Mouse (Mus musculus): Measurements from ENCODE around the gene Egr2. TPM values are rescaled to one million over a fixed set of nuclear protein-coding genes. Genes with fewer than 3 reads are reported as not detected.
A peak's percentile ranks its signal among the peaks of the same experiment; 100 is the strongest.

Egr2 gene
- polyA plus RNA-seq, 1 experiment from 2014 or later, result 0.57 TPM

- WGBS, result 24% methylated on average over 19 of the region's 19 CpGs
- no peak overlapping the region for H3K27ac ChIP-seq
- H3K27me3 ChIP-seq, result peaks cover 60% of the 10 kb centered on the region
- ATAC-seq (ENCODE audit: borderline replicate concordance, extremely low read depth, low FRiP score, low TSS enrichment), result no peak
- no peak overlapping the region for H3K4me3 ChIP-seq
- no peak overlapping the region for H3K4me2 ChIP-seq
- no peak overlapping the region for H3K9ac ChIP-seq
- peaks cover 28% of the 10 kb centered on the region for H3K4me1 ChIP-seq
- H3K36me3 ChIP-seq, result no peaks in the 10 kb centered on the region
- no peaks in the 10 kb centered on the region for H3K9me3 ChIP-seq
These were observed 5.3 kb downstream of the Egr2 start for GRCm38 (mm10) chr10:67540591-67540990.

- ATAC-seq (ENCODE audit: borderline replicate concordance, extremely low read depth, low FRiP score, low TSS enrichment), result peak; percentile 1; the same call in 1 of the 2 replicates
- Histone ChIP-seq H3K9me3 (no peaks in the 10 kb centered on the region), H3K4me1 (peaks cover 30% of the 10 kb centered on the region), H3K27ac (peak overlapping the region; percentile 93; the same call in 1 of the 2 replicates), H3K4me3 (peak overlapping the region; percentile 81), H3K4me2 (peak overlapping the region; percentile 91), H3K9ac (peak overlapping the region; percentile 87), H3K27me3 (0 out of 2 replicates have a peak, but pooled peaks cover 2% of the 10 kb centered on the region), H3K36me3 (no peaks in the 10 kb centered on the region)
- WGBS, result 0% methylated on average over 20 of the region's 20 CpGs
These were observed 12.6 kb downstream of the Egr2 start for GRCm38 (mm10) chr10:67547850-67548260.

GRCm38 (mm10) chr10:67548261-67548854 is 13.1 kb downstream of the Egr2 start:
- H3K4me2 ChIP-seq, result peak overlapping the region; percentile 91
- peak overlapping the region; percentile 81 for H3K4me3 ChIP-seq
- no peaks in the 10 kb centered on the region for H3K9me3 ChIP-seq
- H3K36me3 ChIP-seq, result no peaks in the 10 kb centered on the region
- no peaks in the 10 kb centered on the region for H3K27me3 ChIP-seq
- H3K4me1 ChIP-seq, result peaks cover 30% of the 10 kb centered on the region
- peak overlapping the region; percentile 93 for H3K27ac ChIP-seq
- WGBS, result under 1% methylated on average over 72 of the region's 73 CpGs
- peak; percentile 57 for ATAC-seq (ENCODE audit: borderline replicate concordance, extremely low read depth, low FRiP score, low TSS enrichment)
- H3K9ac ChIP-seq, result peak overlapping the region; percentile 87

GRCm38 (mm10) chr10:67548877-67549731 is 13.8 kb downstream of the Egr2 start, which contains the start of gene Ado:
Gene Ado, minus strand, starts transcription at chr10:67548955.
- Histone ChIP-seq H3K4me3 (peak within 1 kb of the TSS; percentile 81), H3K36me3 (no peaks in the 10 kb centered on the region), H3K4me1 (peaks cover 30% of the 10 kb centered on the region), H3K27me3 (no peaks in the 10 kb centered on the region), H3K27ac (peak within 1 kb of the TSS; percentile 93), H3K9ac (peak within 1 kb of the TSS; percentile 87), H3K4me2 (peak within 1 kb of the TSS; percentile 91), H3K9me3 (no peaks in the 10 kb centered on the region)
- whole genome bisulfite sequencing, result under 1% methylated on average over 78 of the region's 79 CpGs
- peak; percentile 93 for ATAC-seq (ENCODE audit: borderline replicate concordance, extremely low read depth, low FRiP score, low TSS enrichment)

- no peaks in the 10 kb centered on the region for H3K27me3 ChIP-seq
- no peak overlapping the region for H3K4me3 ChIP-seq
- no peaks in the 10 kb centered on the region for H3K9me3 ChIP-seq
- H3K27ac ChIP-seq, result no peak overlapping the region
- 74% methylated on average over 4 of the region's 4 CpGs for WGBS
- no peak for ATAC-seq (ENCODE audit: borderline replicate concordance, extremely low read depth, low FRiP score, low TSS enrichment)
- H3K4me1 ChIP-seq, result no peaks in the 10 kb centered on the region
- H3K9ac ChIP-seq, result no peak overlapping the region
- H3K4me2 ChIP-seq, result no peak overlapping the region
- no peaks in the 10 kb centered on the region for H3K36me3 ChIP-seq
These were observed 22.8 kb downstream of the Egr2 start for GRCm38 (mm10) chr10:67558053-67558452.

- Histone ChIP-seq H3K36me3 (no peaks in the 10 kb centered on the region), H3K9ac (no peak overlapping the region), H3K4me3 (no peak overlapping the region), H3K27me3 (no peaks in the 10 kb centered on the region), H3K4me1 (no peaks in the 10 kb centered on the region), H3K27ac (no peak overlapping the region), H3K4me2 (no peak overlapping the region), H3K9me3 (no peaks in the 10 kb centered on the region)
- ATAC-seq (ENCODE audit: borderline replicate concordance, extremely low read depth, low FRiP score, low TSS enrichment), result no peak
- 64% methylated on average over 13 of the region's 13 CpGs for WGBS
These were observed 24.6 kb downstream of the Egr2 start for GRCm38 (mm10) chr10:67559765-67560394.

- 61% methylated on average over 1 of the region's 1 CpGs for WGBS
- no peak overlapping the region for H3K4me3 ChIP-seq
- ATAC-seq (ENCODE audit: borderline replicate concordance, extremely low read depth, low FRiP score, low TSS enrichment), result no peak
- no peaks in the 10 kb centered on the region for H3K27me3 ChIP-seq
- H3K4me1 ChIP-seq, result no peaks in the 10 kb centered on the region
- no peaks in the 10 kb centered on the region for H3K36me3 ChIP-seq
- H3K9me3 ChIP-seq, result no peaks in the 10 kb centered on the region
- H3K9ac ChIP-seq, result no peak overlapping the region
- H3K27ac ChIP-seq, result no peak overlapping the region
- H3K4me2 ChIP-seq, result no peak overlapping the region
These were observed 25.9 kb downstream of the Egr2 start for GRCm38 (mm10) chr10:67561185-67561584.

- no peak for ATAC-seq (ENCODE audit: borderline replicate concordance, extremely low read depth, low FRiP score, low TSS enrichment)
- no peak overlapping the region for H3K27ac ChIP-seq
- 87% methylated on average over 7 of the region's 7 CpGs for WGBS
- no peaks in the 10 kb centered on the region for H3K36me3 ChIP-seq
- H3K27me3 ChIP-seq, result no peaks in the 10 kb centered on the region
- H3K4me1 ChIP-seq, result no peaks in the 10 kb centered on the region
- H3K9me3 ChIP-seq, result no peaks in the 10 kb centered on the region
- H3K4me2 ChIP-seq, result no peak overlapping the region
- no peak overlapping the region for H3K9ac ChIP-seq
- H3K4me3 ChIP-seq, result no peak overlapping the region
These were observed 29.2 kb downstream of the Egr2 start for GRCm38 (mm10) chr10:67564509-67564908.

GRCm38 (mm10) chr10:67566104-67566503 is 30.8 kb downstream of the Egr2 start:
- no peaks in the 10 kb centered on the region for H3K36me3 ChIP-seq
- ATAC-seq (ENCODE audit: borderline replicate concordance, extremely low read depth, low FRiP score, low TSS enrichment), result no peak
- H3K27me3 ChIP-seq, result no peaks in the 10 kb centered on the region
- WGBS, result 71% methylated on average over 8 of the region's 8 CpGs
- H3K9ac ChIP-seq, result no peak overlapping the region
- no peak overlapping the region for H3K4me2 ChIP-seq
- H3K9me3 ChIP-seq, result no peaks in the 10 kb centered on the region
- no peak overlapping the region for H3K4me3 ChIP-seq
- H3K4me1 ChIP-seq, result no peaks in the 10 kb centered on the region
- H3K27ac ChIP-seq, result no peak overlapping the region

- ATAC-seq (ENCODE audit: borderline replicate concordance, extremely low read depth, low FRiP score, low TSS enrichment), result no peak
- H3K4me1 ChIP-seq, result no peaks in the 10 kb centered on the region
- no peaks in the 10 kb centered on the region for H3K36me3 ChIP-seq
- no peak overlapping the region for H3K9ac ChIP-seq
- H3K4me2 ChIP-seq, result no peak overlapping the region
- 53% methylated on average over 7 of the region's 7 CpGs for WGBS
- H3K4me3 ChIP-seq, result no peak overlapping the region
- H3K27ac ChIP-seq, result no peak overlapping the region
- no peaks in the 10 kb centered on the region for H3K27me3 ChIP-seq
- no peaks in the 10 kb centered on the region for H3K9me3 ChIP-seq
These were observed 34.3 kb downstream of the Egr2 start for GRCm38 (mm10) chr10:67569539-67569938.

- H3K4me1 ChIP-seq, result no peaks in the 10 kb centered on the region
- no peak overlapping the region for H3K27ac ChIP-seq
- 74% methylated on average over 14 of the region's 14 CpGs for WGBS
- H3K36me3 ChIP-seq, result no peaks in the 10 kb centered on the region
- H3K27me3 ChIP-seq, result no peaks in the 10 kb centered on the region
- no peak for ATAC-seq (ENCODE audit: borderline replicate concordance, extremely low read depth, low FRiP score, low TSS enrichment)
- H3K4me3 ChIP-seq, result no peak overlapping the region
- H3K4me2 ChIP-seq, result no peak overlapping the region
- no peaks in the 10 kb centered on the region for H3K9me3 ChIP-seq
- H3K9ac ChIP-seq, result no peak overlapping the region
These were observed 36.2 kb downstream of the Egr2 start for GRCm38 (mm10) chr10:67571443-67571842.

- Histone ChIP-seq H3K9ac (no peak overlapping the region), H3K27ac (no peak overlapping the region), H3K36me3 (no peaks in the 10 kb centered on the region), H3K4me2 (no peak overlapping the region), H3K27me3 (no peaks in the 10 kb centered on the region), H3K4me1 (no peaks in the 10 kb centered on the region), H3K9me3 (no peaks in the 10 kb centered on the region), H3K4me3 (no peak overlapping the region)
- no peak for ATAC-seq (ENCODE audit: borderline replicate concordance, extremely low read depth, low FRiP score, low TSS enrichment)
- WGBS, result 52% methylated on average over 8 of the region's 8 CpGs
These were observed 38.0 kb downstream of the Egr2 start for GRCm38 (mm10) chr10:67573310-67573709.
